Mouse (Mus musculus) C2C12 (cell line): ENCODE data around the gene Mettl9. TPM values are rescaled to one million over a fixed set of nuclear protein-coding genes. Genes with fewer than 3 reads are reported as not detected.

Source experiments
- H3K27me3 ChIP-seq: one replicate; pipeline ENCODE4 v1.6.1; 2011; ENCODE audit not compliant: control insufficient read depth, insufficient read depth, insufficient read length
- H3K36me3 ChIP-seq: one replicate; pipeline ENCODE4 v1.6.1; 2011; ENCODE audit not compliant: control insufficient read depth, insufficient read depth
- H3K4me3 ChIP-seq: one replicate; pipeline ENCODE4 v1.5.1; 2011; ENCODE audit warnings: mild to moderate bottlenecking, control low read depth; ENCODE audit not compliant: poor library complexity, insufficient read depth, severe bottlenecking
- H3K79me2 ChIP-seq: one replicate; pipeline ENCODE4 v1.6.1; 2011; ENCODE audit not compliant: control insufficient read depth, insufficient read depth
- H3K79me3 ChIP-seq: one replicate; pipeline ENCODE4 v1.6.1; 2011; ENCODE audit warnings: low read depth, control low read depth
- H3ac ChIP-seq: one replicate; pipeline ENCODE3; 2011; ENCODE audit warnings: low read depth; ENCODE audit not compliant: control insufficient read depth, insufficient read length
- CEBPB ChIP-seq: IDR thresholded peaks from one replicate; pipeline ENCODE4 v1.6.1; 2011; ENCODE audit warnings: low read depth, mild to moderate bottlenecking, control low read depth, moderate library complexity
- CTCF ChIP-seq: IDR thresholded peaks from one replicate; pipeline ENCODE4 v1.5.1; 2011; ENCODE audit not compliant: control insufficient read depth, insufficient read depth, insufficient read length
- FOSL1 ChIP-seq: IDR thresholded peaks from one replicate; pipeline ENCODE4 v1.8.0; 2011; ENCODE audit warnings: mild to moderate bottlenecking, low read length; ENCODE audit not compliant: poor library complexity, insufficient read depth, severe bottlenecking
- MAX ChIP-seq: IDR thresholded peaks from one replicate; pipeline ENCODE4 v1.6.1; 2011; ENCODE audit warnings: mild to moderate bottlenecking, control low read depth
- MYOD1 ChIP-seq: IDR thresholded peaks from one replicate; pipeline ENCODE4 v1.6.1; 2011; ENCODE audit warnings: low read depth; ENCODE audit not compliant: control insufficient read depth, insufficient read length
- MYOG ChIP-seq: IDR thresholded peaks from one replicate; pipeline ENCODE4 v1.6.1; 2011; ENCODE audit not compliant: control insufficient read depth, insufficient read length; ENCODE audit errors: extremely low read depth
- USF1 ChIP-seq: IDR thresholded peaks from one replicate; pipeline ENCODE4 v1.6.1; 2011; ENCODE audit warnings: low read depth, mild to moderate bottlenecking, control low read depth, moderate library complexity
- polyA plus RNA-seq: library from polyadenylated mRNA; unstranded; fragments of >200 nt; fragmentation: generic; extraction: Trizol; gene quantifications from one replicate; pipeline ENCODE4 v1.2.1, GENCODE M21; 2012; ENCODE audit warnings: missing spikeins

The Mettl9 gene
- polyA plus RNA-seq, 1 experiment: 50.0 TPM

- Histone ChIP-seq H3K4me3 (no peak overlapping the region), H3K27me3 (no peaks in the 10 kb centered on the region), H3K79me2 (no peaks in the 10 kb centered on the region), H3ac (no peak overlapping the region), H3K79me3 (no peaks in the 10 kb centered on the region), H3K36me3 (no peaks in the 10 kb centered on the region)
- TF ChIP-seq FOSL1 (no peak), CEBPB (no peak), MYOG (no peak), MYOD1 (no peak), USF1 (no peak)
Observed at GRCm38 (mm10) chr7:121082949-121083513, 48.8 kb downstream of the Mettl9 start.

GRCm38 (mm10) chr7:121084840-121085453 lies 50.7 kb downstream of the Mettl9 start:
- Histone ChIP-seq H3K79me2 (no peaks in the 10 kb centered on the region), H3K36me3 (no peaks in the 10 kb centered on the region), H3K4me3 (no peak overlapping the region), H3ac (no peak overlapping the region), H3K79me3 (no peaks in the 10 kb centered on the region), H3K27me3 (no peaks in the 10 kb centered on the region)
- TF ChIP-seq CEBPB (no peak), FOSL1 (no peak), CTCF (no peak), USF1 (no peak), MYOG (no peak), MYOD1 (no peak), MAX (no peak)

- Histone ChIP-seq H3K36me3 (no peaks in the 10 kb centered on the region), H3K79me3 (no peaks in the 10 kb centered on the region), H3K79me2 (no peaks in the 10 kb centered on the region), H3K4me3 (no peak overlapping the region), H3K27me3 (no peaks in the 10 kb centered on the region), H3ac (no peak overlapping the region)
- TF ChIP-seq USF1 (no peak), MYOD1 (no peak), MAX (no peak), CTCF (no peak), MYOG (no peak), CEBPB (no peak), FOSL1 (no peak)
Observed at GRCm38 (mm10) chr7:121085500-121085899, 51.3 kb downstream of the Mettl9 start.

- H3ac ChIP-seq: no peak overlapping the region
- H3K4me3 ChIP-seq: no peak overlapping the region
- H3K79me3 ChIP-seq: no peaks in the 10 kb centered on the region
- no peaks in the 10 kb centered on the region for H3K36me3 ChIP-seq
- H3K79me2 ChIP-seq: no peaks in the 10 kb centered on the region
- no peak for TF ChIP-seq USF1
- no peak for TF ChIP-seq MYOG
- TF ChIP-seq CEBPB: no peak
- no peak for TF ChIP-seq MAX
- no peak for TF ChIP-seq FOSL1
- no peak for TF ChIP-seq MYOD1
- TF ChIP-seq CTCF: no peak
- H3K27me3 ChIP-seq: no peaks in the 10 kb centered on the region
Observed at GRCm38 (mm10) chr7:121088745-121089144, 54.5 kb downstream of the Mettl9 start.

- Histone ChIP-seq H3K79me3 (no peaks in the 10 kb centered on the region), H3K27me3 (no peaks in the 10 kb centered on the region), H3K79me2 (no peaks in the 10 kb centered on the region), H3ac (no peak overlapping the region), H3K4me3 (no peak overlapping the region), H3K36me3 (no peaks in the 10 kb centered on the region)
- TF ChIP-seq FOSL1 (no peak), MYOD1 (no peak), MYOG (no peak), USF1 (no peak), CEBPB (no peak), MAX (no peak), CTCF (no peak)
Observed at GRCm38 (mm10) chr7:121090748-121091147, 56.5 kb downstream of the Mettl9 start.

GRCm38 (mm10) chr7:121093026-121093425 lies 58.8 kb downstream of the Mettl9 start:
- H3K27me3 ChIP-seq: no peaks in the 10 kb centered on the region
- H3K4me3 ChIP-seq: no peak overlapping the region
- H3ac ChIP-seq: no peak overlapping the region
- H3K79me2 ChIP-seq: no peaks in the 10 kb centered on the region
- H3K79me3 ChIP-seq: no peaks in the 10 kb centered on the region
- TF ChIP-seq MYOG: no peak
- TF ChIP-seq MYOD1: no peak
- no peak for TF ChIP-seq MAX
- TF ChIP-seq USF1: no peak
- no peak for TF ChIP-seq FOSL1
- no peak for TF ChIP-seq CTCF
- TF ChIP-seq CEBPB: no peak
- no peaks in the 10 kb centered on the region for H3K36me3 ChIP-seq
